Mouse (Mus musculus) bone marrow macrophage, adult 2 months (primary cell): ENCODE data around the gene Ip6k1.

Source experiments
- CTCF ChIP-seq: IDR thresholded peaks from 2 replicates; pipeline ENCODE4 v1.5.1; 2012; ENCODE audit warnings: low read depth, mild to moderate bottlenecking, low read length, moderate library complexity
- POLR2A ChIP-seq: IDR thresholded peaks from 2 replicates; pipeline ENCODE4 v1.6.1; 2012; ENCODE audit warnings: mild to moderate bottlenecking, low read depth, low read length, borderline replicate concordance

GRCm38 (mm10) chr9:107975399-107976386, 26.6 kb upstream of the Ip6k1 start, which contains the start of gene Uba7:
- TF ChIP-seq CTCF = no peak
- TF ChIP-seq POLR2A = no peak
